Mouse (Mus musculus) ES-Bruce4 (cell line): ENCODE measurements at regions not wholly inside any gene's neighbourhood (a gene's known extent, or its start where the extent isn't known, plus 50 kb on each side); places are given as distances from the start of the nearest gene placed in this dataset.

Experiments
- H3K27ac ChIP-seq: 2 replicates; pipeline ENCODE4 v1.5.1; 2012; ENCODE audit warnings: low read length, inconsistent platforms; ENCODE audit not compliant: insufficient read depth
- H3K27me3 ChIP-seq: 2 replicates; pipeline ENCODE4 v1.6.1; 2012; ENCODE audit warnings: mild to moderate bottlenecking, low read length, inconsistent platforms; ENCODE audit not compliant: control insufficient read depth, poor library complexity, insufficient read depth, severe bottlenecking
- H3K36me3 ChIP-seq: 2 replicates; pipeline ENCODE4 v1.6.1; 2012; ENCODE audit warnings: inconsistent platforms, mild to moderate bottlenecking, low read length, moderate library complexity; ENCODE audit not compliant: control insufficient read depth, poor library complexity, insufficient read depth, severe bottlenecking
- H3K4me1 ChIP-seq: one replicate; pipeline ENCODE4 v1.8.1; 2011; ENCODE audit warnings: low read length; ENCODE audit not compliant: control insufficient read depth, insufficient read depth
- H3K4me3 ChIP-seq: 2 replicates; pipeline ENCODE4 v1.5.1; 2011; ENCODE audit warnings: low read depth, mild to moderate bottlenecking, low read length
- H3K9ac ChIP-seq: 2 replicates; pipeline ENCODE4 v1.6.1; 2012; ENCODE audit warnings: low read depth, mild to moderate bottlenecking, inconsistent platforms; ENCODE audit not compliant: poor library complexity, severe bottlenecking
- H3K9me3 ChIP-seq: replicated peaks from 2 replicates; pipeline ENCODE4 v1.6.1; 2012; ENCODE audit warnings: mild to moderate bottlenecking, low read length, inconsistent platforms; ENCODE audit not compliant: control insufficient read depth, poor library complexity, insufficient read depth, severe bottlenecking
- CTCF ChIP-seq: IDR thresholded peaks from one replicate; pipeline ENCODE4 v1.8.1; 2011; ENCODE audit warnings: low read depth, low read length
- EP300 ChIP-seq: IDR thresholded peaks from 2 replicates; pipeline ENCODE4 v1.6.1; 2011; ENCODE audit warnings: low read depth, low read length; ENCODE audit not compliant: insufficient read depth
- POLR2A ChIP-seq: IDR thresholded peaks from one replicate; pipeline ENCODE4 v1.8.1; 2011; ENCODE audit warnings: low read length; ENCODE audit not compliant: insufficient read depth

DNA sequence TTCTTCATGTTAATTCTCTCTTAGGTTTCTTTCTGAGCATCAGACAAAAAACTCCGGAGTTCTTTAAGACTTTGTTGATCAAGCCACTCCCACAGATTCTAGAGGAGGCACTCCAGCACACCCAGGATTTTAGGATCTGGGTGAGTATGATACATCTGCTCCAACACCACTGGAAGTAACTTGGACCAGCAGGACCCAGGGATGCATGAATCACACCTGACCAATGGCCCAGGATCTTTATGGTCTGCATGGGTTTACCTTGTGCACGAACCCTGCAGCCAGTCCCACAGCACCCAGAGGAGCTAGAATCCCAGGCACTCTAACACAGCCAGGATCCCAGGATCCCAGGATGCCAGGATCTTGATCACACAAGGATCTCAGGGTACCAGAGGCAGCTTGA lies 628.6 kb downstream of the Adam6a start:
- TF ChIP-seq POLR2A (no peak), EP300 (no peak), CTCF (no peak)

DNA sequence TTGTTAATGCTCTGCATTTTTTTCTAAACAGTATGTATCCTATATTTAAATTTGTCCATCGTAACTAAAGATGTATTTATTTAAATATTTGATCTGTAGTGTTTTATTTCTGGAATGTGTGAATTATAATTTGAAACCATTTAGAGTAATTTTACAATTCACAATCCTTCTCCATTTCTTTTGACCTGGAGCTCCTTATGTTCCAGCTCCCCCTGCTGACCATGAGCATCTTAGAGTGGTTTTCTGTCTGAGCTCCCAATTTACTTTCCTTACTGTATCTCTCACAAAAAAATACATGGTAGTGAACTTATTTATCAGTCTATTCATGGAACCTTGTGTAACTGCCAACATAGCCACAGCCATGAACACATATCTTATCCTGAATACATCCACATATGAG lies 655.8 kb downstream of the Adam6a start:
- Histone ChIP-seq H3K4me3 (no peak overlapping the region), H3K9me3 (no peaks in the 10 kb centered on the region), H3K27ac (no peak overlapping the region), H3K4me1 (no peaks in the 10 kb centered on the region), H3K27me3 (no peaks in the 10 kb centered on the region; the same call in 1 of the 2 replicates), H3K36me3 (no peaks in the 10 kb centered on the region), H3K9ac (no peak overlapping the region)
- TF ChIP-seq CTCF (no peak), POLR2A (no peak), EP300 (no peak)

More for the DNA sequence above, 628.6 kb downstream of the Adam6a start:
- Histone ChIP-seq H3K36me3 (no peaks in the 10 kb centered on the region), H3K27me3 (no peaks in the 10 kb centered on the region), H3K9me3 (no peaks in the 10 kb centered on the region), H3K27ac (no peak overlapping the region), H3K4me3 (no peak overlapping the region), H3K9ac (no peak overlapping the region), H3K4me1 (no peaks in the 10 kb centered on the region)

DNA sequence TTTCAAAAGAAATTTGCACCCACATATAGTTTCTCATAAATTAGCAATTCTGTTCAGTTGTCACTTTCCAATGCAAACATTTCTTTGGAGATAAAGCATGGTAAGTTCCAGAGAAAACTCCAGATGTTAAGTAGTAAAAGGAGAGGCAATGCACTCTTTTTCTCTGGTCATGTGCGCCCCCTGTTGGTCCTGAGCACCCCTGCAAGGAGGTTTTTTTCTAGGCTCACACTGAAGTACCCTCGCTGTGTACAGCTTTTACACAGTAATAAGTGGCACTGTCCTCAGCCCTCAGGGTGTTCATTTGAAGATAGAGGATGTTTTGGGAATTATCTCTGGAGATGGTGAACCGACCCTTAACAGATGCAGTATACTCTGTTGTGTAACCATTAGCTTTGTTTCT lies 678.8 kb downstream of the Adam6a start:
- TF ChIP-seq CTCF = peak; percentile 63
- TF ChIP-seq POLR2A = no peak
- no peak overlapping the region for H3K27ac ChIP-seq
- H3K36me3 ChIP-seq = no peaks in the 10 kb centered on the region
- H3K4me3 ChIP-seq = no peak overlapping the region
- H3K9me3 ChIP-seq = no peaks in the 10 kb centered on the region
- H3K9ac ChIP-seq = no peak overlapping the region
- no peaks in the 10 kb centered on the region for H3K27me3 ChIP-seq
- no peaks in the 10 kb centered on the region for H3K4me1 ChIP-seq
